Comparison of ENCODE assay signal across 9 mouse cellular contexts in the genomic region with DNA sequence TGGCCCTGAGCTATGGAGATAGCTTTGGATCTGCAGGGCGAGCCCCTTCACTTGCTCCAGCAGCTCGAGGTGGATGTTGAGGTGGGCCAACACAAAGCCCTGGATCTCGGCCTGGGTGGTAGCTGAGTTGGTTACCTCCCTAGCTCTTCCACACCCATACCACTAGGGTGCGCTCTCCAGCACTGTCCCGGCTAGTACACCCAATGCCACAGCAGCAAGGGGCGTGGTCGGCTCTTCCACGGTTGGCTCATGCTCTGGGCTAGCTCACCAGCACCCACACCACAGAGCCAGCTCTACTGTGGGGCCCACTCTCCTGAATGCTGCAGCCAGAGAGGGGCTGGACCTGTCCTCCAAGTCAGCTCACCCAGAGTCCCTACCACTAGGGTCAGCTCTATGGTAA. TPM values are rescaled to one million over a fixed set of nuclear protein-coding genes. Genes with fewer than 3 reads are reported as not detected.
A peak's percentile ranks its signal among the peaks of the same experiment; 100 is the strongest.
DNase-seq lines count a peak whose midpoint lies in the region; ATAC-seq and TF ChIP-seq lines count a peak whose summit lies in the region.
"Had no signal": no experiment of that assay in that cellular context is flagged by ENCODE, and none has a peak within 500 bp of the region (broad histone marks: within the 10 kb centered on the region; RNA-seq: fewer than 3 reads in every experiment).

No protein-coding gene starts in this region.

- no peaks in the 10 kb centered on the region for H3K36me3 ChIP-seq in heart, embryonic 10.5 days
- H3K36me3 ChIP-seq in E14TG2a.4 (ENCODE audit: insufficient read depth, low read length), result no peaks in the 10 kb centered on the region
- H3K36me3 ChIP-seq in lung, embryonic 14.5 days (ENCODE audit: insufficient read depth), result no peaks in the 10 kb centered on the region
- H3K36me3 ChIP-seq in spleen, adult 2 months (ENCODE audit: control insufficient read depth, insufficient read depth, low read length), result no peaks in the 10 kb centered on the region
- H3K36me3 ChIP-seq: liver, embryonic 15.5 days had no signal

- H3K9me3 ChIP-seq in heart, embryonic 10.5 days, result no peaks in the 10 kb centered on the region
- H3K9me3 ChIP-seq in E14TG2a.4 (ENCODE audit: low read length), result no peaks in the 10 kb centered on the region; the same call in 1 of the 2 replicates
- no peaks in the 10 kb centered on the region for H3K9me3 ChIP-seq in lung, embryonic 14.5 days (ENCODE audit: low read depth, low read length)
- H3K9me3 ChIP-seq: liver, embryonic 15.5 days had no signal

- H3K4me1 ChIP-seq in heart, embryonic 10.5 days, result no peaks in the 10 kb centered on the region
- H3K4me1 ChIP-seq in E14TG2a.4 (replicated peaks; ENCODE audit: low read depth, low read length), result peaks cover 4% of the 10 kb centered on the region
- no peaks in the 10 kb centered on the region for H3K4me1 ChIP-seq in lung, embryonic 14.5 days (ENCODE audit: insufficient read depth)
- no peaks in the 10 kb centered on the region for H3K4me1 ChIP-seq in spleen, adult 2 months (ENCODE audit: control insufficient read depth, insufficient read depth, insufficient read length)
- H3K4me1 ChIP-seq: liver, embryonic 15.5 days had no signal

- intact Hi-C loops in heart, postnatal 36 days (cut with DNase I), result no loop called here

- no peak overlapping the region for H3K27ac ChIP-seq in heart, embryonic 10.5 days
- no peak overlapping the region for H3K27ac ChIP-seq in lung, embryonic 14.5 days (ENCODE audit: low read depth)
- H3K27ac ChIP-seq in spleen, adult 2 months (ENCODE audit: insufficient read depth, low read length), result no peak overlapping the region
- H3K27ac ChIP-seq: liver, embryonic 15.5 days had no signal

- DNase-seq in heart, embryonic 10.5 days (ENCODE audit: low spot score), result peak; percentile 85
- DNase-seq in heart, adult 8-10 months (ENCODE audit: low spot score), result no peak
- peak; percentile 32 for DNase-seq in c-Kit-negative CD71-positive TER-119-positive erythroid progenitor cells, embryonic 14.5 days (ENCODE audit: low read depth, low spot score)
- peak; percentile 17 to 25 for DNase-seq in heart, postnatal 36 days
- DNase-seq in lung, embryonic 14.5 days, result peak; percentile 58
- DNase-seq in spleen, adult 2 months (ENCODE audit: low read depth in 1 of 2, low spot score in 2 of 2), result peak; percentile 15 to 47
- DNase-seq in right cerebral cortex, postnatal 14 days, result no peak

- H3K9ac ChIP-seq in lung, embryonic 14.5 days, result no peak overlapping the region
- H3K9ac ChIP-seq: liver, embryonic 15.5 days had no signal

- H3K4me3 ChIP-seq in heart, embryonic 10.5 days, result no peak overlapping the region
- H3K4me3 ChIP-seq in E14TG2a.4 (replicated peaks; ENCODE audit: low read length), result no peak overlapping the region
- no peak overlapping the region for H3K4me3 ChIP-seq in lung, embryonic 14.5 days (ENCODE audit: low read depth, low read length)
- H3K4me3 ChIP-seq in spleen, adult 2 months (ENCODE audit: extremely low read depth, insufficient read depth, insufficient read length), result no peak overlapping the region
- H3K4me3 ChIP-seq: liver, embryonic 15.5 days had no signal

- TF ChIP-seq POLR2A in spleen, adult 2 months (IDR thresholded peaks at IDR 0.05; ENCODE audit: low read depth, low read length), result no peak

- H3K4me2 ChIP-seq in lung, embryonic 14.5 days, result no peak overlapping the region
- H3K4me2 ChIP-seq: liver, embryonic 15.5 days had no signal

- WGBS in heart, embryonic 10.5 days, result 12% methylated on average over 8 of the region's 8 CpGs
- WGBS in lung, embryonic 14.5 days, result 11% methylated on average over 8 of the region's 8 CpGs
- 12% methylated on average over 8 of the region's 8 CpGs for WGBS in spleen, adult 2 months

- TF ChIP-seq CTCF in E14TG2a.4 (conservative IDR thresholded peaks at IDR 0.05; ENCODE audit: low read length), result peak; percentile 72
- peak; percentile 73 for TF ChIP-seq CTCF in lung, embryonic 14.5 days (IDR thresholded peaks at IDR 0.05; ENCODE audit: low read depth)
- peak; percentile 59; the same call in 1 of the 2 replicates for TF ChIP-seq CTCF in spleen, adult 2 months (IDR thresholded peaks at IDR 0.05; ENCODE audit: extremely low read depth, insufficient read depth, insufficient read length, insufficient replicate concordance)

- no peak for ATAC-seq in lung, embryonic 14.5 days (ENCODE audit: insufficient read depth)

- peaks cover 22% of the 10 kb centered on the region for H3K27me3 ChIP-seq in heart, embryonic 10.5 days (ENCODE audit: insufficient read depth, poor library complexity, severe bottlenecking)
- peaks cover 24% of the 10 kb centered on the region for H3K27me3 ChIP-seq in E14TG2a.4 (ENCODE audit: insufficient read depth, low read length)
- no peaks in the 10 kb centered on the region for H3K27me3 ChIP-seq in lung, embryonic 14.5 days (ENCODE audit: insufficient read depth, low read length)
- H3K27me3 ChIP-seq in spleen, adult 2 months (ENCODE audit: control insufficient read depth, insufficient read depth, low read length), result no peaks in the 10 kb centered on the region

RNA-seq across cellular contexts. Expression of a gene that starts 6.0 kb away (rescaled TPM):
- not detected in 2 replicates for polyA plus RNA-seq in heart, embryonic 10.5 days (2016; fragmentation: Nextera tagmentation; extraction: Ambion mirVana)
- total RNA-seq in heart, adult 8-10 months (2022), result under 1 TPM in 1 of 4 experiments, not detected in 3; 0.09 TPM
- total RNA-seq in heart, postnatal 36 days (2021), result not detected
- not detected in 2 replicates for polyA plus RNA-seq in lung, embryonic 14.5 days (2014; fragmentation: Nextera tagmentation; extraction: Ambion mirVana)
- polyA plus RNA-seq in spleen, adult 2 months (2012; rRNA removed), result not detected in 2 replicates
- polyA plus RNA-seq: liver, embryonic 15.5 days had no signal

RNA-seq across cellular contexts. Expression of a gene that starts 58.4 kb away (rescaled TPM):
- 1.0 and 1.9 TPM in 2 replicates for polyA plus RNA-seq in heart, embryonic 10.5 days (2016; fragmentation: Nextera tagmentation; extraction: Ambion mirVana)
- 10 to 100 TPM in 3 of 4 experiments, 1 to 10 TPM in 1; 9.7 to 14.1 (median 10.7) TPM for total RNA-seq in heart, adult 8-10 months (2022)
- 1 to 10 TPM; 7.6 to 8.5 TPM for total RNA-seq in heart, postnatal 36 days (2021)
- polyA plus RNA-seq in lung, embryonic 14.5 days (2014; fragmentation: Nextera tagmentation; extraction: Ambion mirVana), result 0.30 and 0.45 TPM in 2 replicates
- polyA plus RNA-seq in spleen, adult 2 months (2012; rRNA removed), result 5.4 and 7.0 TPM in 2 replicates

Comparison
In these comparisons a context has a peak if more than half of its experiments do, and no peak if none do; other contexts are left out.
1. DNase-seq: peak in heart, embryonic 10.5 days (single experiment), c-Kit-negative CD71-positive TER-119-positive erythroid progenitor cells, embryonic 14.5 days (single experiment), heart, postnatal 36 days (2 of 2), lung, embryonic 14.5 days (single experiment) and spleen, adult 2 months (2 of 2); none in heart, adult 8-10 months (single experiment) and right cerebral cortex, postnatal 14 days (single experiment).
2. Peak in every context shown above with its lines, with median percentiles within 50 percentile points of each other: CTCF ChIP-seq.